Mouse (Mus musculus) thymus, adult 2 months (tissue): ENCODE data around the gene 2410137M14Rik. TPM values are rescaled to one million over a fixed set of nuclear protein-coding genes. Genes with fewer than 3 reads are reported as not detected.

Experiments
- DNase-seq: peaks from one replicate; pipeline ENCODE4 v3.0.0; 2021
- H3K27ac ChIP-seq: fragments of 200-500 bp; 2 replicates; pipeline ENCODE4 v1.5.1; 2012; ENCODE audit warnings: low read length, control low read depth; ENCODE audit not compliant: control insufficient read depth, insufficient read depth
- H3K27me3 ChIP-seq: fragments of 200-500 bp; 2 replicates; pipeline ENCODE4 v1.6.1; 2012; ENCODE audit warnings: mild to moderate bottlenecking, low read length, moderate library complexity, mixed read lengths; ENCODE audit not compliant: control insufficient read depth, insufficient read depth
- H3K36me3 ChIP-seq: fragments of 200-500 bp; 2 replicates; pipeline ENCODE4 v1.6.1; 2012; ENCODE audit warnings: mild to moderate bottlenecking, low read length, moderate library complexity; ENCODE audit not compliant: control insufficient read depth, insufficient read depth
- H3K4me1 ChIP-seq: fragments of 200-500 bp; replicated peaks from 2 replicates; pipeline ENCODE4 v1.6.1; 2012; ENCODE audit warnings: low read length; ENCODE audit not compliant: control insufficient read depth, insufficient read depth
- H3K4me3 ChIP-seq: fragments of 200-500 bp; 2 replicates; pipeline ENCODE4 v1.5.1; 2012; ENCODE audit warnings: mild to moderate bottlenecking, low read length, control low read depth, moderate library complexity; ENCODE audit not compliant: control insufficient read depth, insufficient read depth
- CTCF ChIP-seq: fragments of 200-500 bp; IDR thresholded peaks from 2 replicates; pipeline ENCODE4 v1.5.1; 2012; ENCODE audit warnings: mild to moderate bottlenecking, control low read depth, low read length, moderate library complexity, borderline replicate concordance; ENCODE audit not compliant: control insufficient read depth, poor library complexity, insufficient read depth; ENCODE audit errors: extremely low read depth
- POLR2A ChIP-seq: fragments of 200-500 bp; IDR thresholded peaks from 2 replicates; pipeline ENCODE4 v1.6.1; 2012; ENCODE audit warnings: mild to moderate bottlenecking, low read length, control low read depth, moderate library complexity; ENCODE audit not compliant: control insufficient read depth, poor library complexity, insufficient read depth; ENCODE audit errors: extremely low read depth
- WGBS: fragments of 180-500 bp; shearing (Covaris S2); methylation state at CpG from one replicate; pipeline ENCODE4 v1.1.7; 2018; 5-methylcytosine and 5-hydroxymethylcytosine counted together
- polyA plus RNA-seq: library from polyadenylated mRNA; depleted of rRNA; stranded (reverse); fragments of >200 nt; gene quantifications from 2 replicates; pipeline ENCODE4 v1.2.3, GENCODE M21; 2012; rRNA removed

2410137M14Rik gene
- polyA plus RNA-seq, 1 experiment, result not detected

- no peak overlapping the region for H3K27ac ChIP-seq
- H3K4me3 ChIP-seq, result no peak overlapping the region
Observed at GRCm38 (mm10) chr17:36929236-36929932, 51.7 kb downstream of the 2410137M14Rik start.

More at GRCm38 (mm10) chr17:36929236-36929932, 51.7 kb downstream of the 2410137M14Rik start:
- TF ChIP-seq POLR2A (no peak), CTCF (no peak)
- Histone ChIP-seq H3K4me1 (no peaks in the 10 kb centered on the region), H3K27me3 (no peaks in the 10 kb centered on the region), H3K36me3 (no peaks in the 10 kb centered on the region)
- 51% methylated on average over 12 of the region's 12 CpGs for WGBS
- no peak for DNase-seq

Other genes starting within 250 kb of the 2410137M14Rik start
- gene H2-M10.5, start 208.3 kb downstream of the 2410137M14Rik start, polyA plus RNA-seq, result 0.16 and 0.32 TPM in 2 replicates
- gene H2-M10.6, start 169.1 kb downstream of the 2410137M14Rik start, polyA plus RNA-seq, result not detected in 2 replicates
- gene Trim26, start 144.1 kb downstream of the 2410137M14Rik start, polyA plus RNA-seq, result 32.0 and 39.9 TPM in 2 replicates
- gene Trim15, start 114.0 kb downstream of the 2410137M14Rik start, polyA plus RNA-seq, result 0.13 and 0.30 TPM in 2 replicates
- gene Trim10, start 111.7 kb downstream of the 2410137M14Rik start, polyA plus RNA-seq, result 0.09 TPM in 1 of 2 replicates, not detected in the other
- 0.38 and 0.71 TPM in 2 replicates for gene Trim40, start 91.1 kb downstream of the 2410137M14Rik start, polyA plus RNA-seq
- gene Trim31, start 83.1 kb downstream of the 2410137M14Rik start, polyA plus RNA-seq, result 0.31 and 0.38 TPM in 2 replicates
- gene Rnf39, start 38.3 kb downstream of the 2410137M14Rik start, polyA plus RNA-seq, result 3.8 and 4.2 TPM in 2 replicates
- 61.5 and 82.3 TPM in 2 replicates for gene Ppp1r11, start 29.5 kb downstream of the 2410137M14Rik start, polyA plus RNA-seq
- 54.1 and 58.7 TPM in 2 replicates for gene Znrd1, start 22.7 kb downstream of the 2410137M14Rik start, polyA plus RNA-seq
- 0.85 and 1.0 TPM in 2 replicates for gene Znrd1as, start 22.6 kb downstream of the 2410137M14Rik start, polyA plus RNA-seq
- 0.32 and 0.34 TPM in 2 replicates for gene H2-M5, start 8.3 kb upstream of the 2410137M14Rik start, polyA plus RNA-seq
- gene Zfp57, start 19.9 kb upstream of the 2410137M14Rik start, polyA plus RNA-seq, result 0.94 and 1.1 TPM in 2 replicates
- gene Mog, start 42.2 kb upstream of the 2410137M14Rik start, polyA plus RNA-seq, result not detected in 2 replicates
- 124 and 135 TPM in 2 replicates for gene Gabbr1, start 64.7 kb upstream of the 2410137M14Rik start, polyA plus RNA-seq
- gene Olfr90, start 107.3 kb upstream of the 2410137M14Rik start, polyA plus RNA-seq, result not detected in 2 replicates
- gene Olfr91, start 117.0 kb upstream of the 2410137M14Rik start, polyA plus RNA-seq, result not detected in 2 replicates
- not detected in 2 replicates for gene Olfr92, start 138.9 kb upstream of the 2410137M14Rik start, polyA plus RNA-seq
- gene Olfr93, start 180.3 kb upstream of the 2410137M14Rik start, polyA plus RNA-seq, result 0.09 TPM in 1 of 2 replicates, not detected in the other
- gene Ubd, start 212.7 kb upstream of the 2410137M14Rik start, polyA plus RNA-seq, result 34.0 and 39.1 TPM in 2 replicates
- gene Olfr94, start 219.8 kb upstream of the 2410137M14Rik start, polyA plus RNA-seq, result not detected in 2 replicates
- 0.03 TPM in 1 of 2 replicates, not detected in the other for gene Olfr95, start 231.9 kb upstream of the 2410137M14Rik start, polyA plus RNA-seq
- gene Olfr96, start 238.9 kb upstream of the 2410137M14Rik start, polyA plus RNA-seq, result not detected in 2 replicates